Mouse (Mus musculus) embryo, embryonic 11.5 days (tissue): ENCODE measurements at regions not wholly inside any gene's neighbourhood (a gene's known extent, or its start where the extent isn't known, plus 50 kb on each side); places are given as distances from the start of the nearest gene placed in this dataset.

Source experiments
- DNase-seq: peaks from one replicate; pipeline ENCODE4 v3.0.0-alpha.2; 2012; ENCODE audit warnings: low read depth, low spot score

DNA sequence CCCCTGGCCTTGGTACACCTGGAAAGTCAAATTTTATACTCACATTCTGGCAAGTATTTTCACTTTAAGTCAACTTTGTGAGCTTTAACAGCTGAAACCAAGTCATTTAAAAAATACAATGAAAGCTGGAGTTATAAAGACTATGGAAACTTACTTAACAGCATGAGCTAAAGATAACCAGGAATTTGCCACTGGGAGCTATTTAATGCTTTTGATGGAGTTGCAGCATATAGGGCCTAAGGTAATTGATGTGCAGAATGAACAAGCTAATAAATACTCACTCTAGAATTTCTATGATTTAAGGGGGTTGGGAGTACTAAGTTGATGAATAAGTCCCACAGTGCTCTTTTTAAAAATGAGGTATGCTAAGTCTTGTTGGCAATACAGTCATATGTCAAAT, 463.5 kb upstream of the Dmac1 start:
- DNase-seq: no peak

DNA sequence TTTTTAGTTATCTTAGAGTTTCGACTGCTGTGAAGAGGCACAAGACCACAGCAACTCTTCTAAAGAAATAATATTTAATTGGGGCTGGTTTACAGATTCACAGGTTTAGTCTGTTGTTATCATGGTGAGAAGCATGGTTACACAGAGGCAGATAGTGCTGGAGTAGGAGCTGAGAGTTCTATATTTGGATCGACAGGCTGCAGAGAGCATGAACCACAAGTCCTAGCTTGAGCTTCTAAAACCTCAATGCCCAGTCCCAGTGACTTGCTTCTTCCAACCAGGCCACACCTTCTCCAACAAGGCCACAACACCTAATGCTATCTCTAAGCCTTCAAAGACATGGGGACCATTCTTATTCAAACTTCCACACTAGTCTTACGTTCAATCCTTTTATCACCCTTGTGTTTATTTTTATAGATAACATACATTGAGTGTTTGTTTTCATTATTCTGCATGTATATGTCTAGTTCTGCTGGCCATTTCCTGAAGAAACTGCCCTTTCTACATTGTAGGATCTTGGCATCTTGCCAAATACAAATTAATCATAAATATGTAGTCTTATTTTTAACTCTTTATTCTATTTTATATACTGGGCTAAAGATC, 452.8 kb upstream of the Dmac1 start:
- DNase-seq: no peak

DNA sequence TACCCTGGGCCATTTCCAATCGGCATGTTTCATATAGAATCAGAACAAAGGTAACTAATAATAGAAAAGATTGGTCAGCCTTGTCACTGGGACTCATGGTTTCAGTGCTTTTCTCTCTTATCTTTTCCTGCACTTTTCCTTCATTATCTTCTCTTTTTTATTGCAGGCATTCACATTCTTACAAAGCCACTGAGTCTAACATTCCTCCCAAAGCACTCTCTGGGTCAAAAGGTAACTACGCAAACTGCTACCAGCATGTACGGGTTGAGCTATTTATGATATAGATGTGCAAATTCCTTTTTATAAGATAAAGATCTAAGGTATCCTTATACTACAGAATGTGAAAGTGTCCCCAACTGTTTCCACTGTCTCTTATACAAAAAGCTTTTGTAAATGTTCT, 436.5 kb upstream of the Dmac1 start:
- DNase-seq: no peak

DNA sequence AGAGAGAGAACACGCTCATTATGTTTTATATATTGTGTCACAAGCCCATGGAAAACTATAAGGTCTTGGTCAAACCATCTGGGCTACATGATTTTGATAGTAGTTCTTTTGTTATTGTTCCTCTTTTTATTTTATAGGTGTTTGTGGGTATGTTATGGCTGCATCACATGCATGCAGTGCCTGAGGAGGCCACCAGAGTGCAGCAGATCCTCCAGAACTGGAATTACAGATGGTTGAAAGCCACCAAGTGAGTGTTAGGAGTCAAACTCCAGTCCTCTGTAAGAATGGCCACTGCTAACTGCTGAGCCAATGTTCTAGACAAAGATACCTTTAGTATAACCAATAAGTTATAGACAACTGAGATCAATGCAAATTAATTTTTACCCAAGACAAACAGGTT, 435.9 kb upstream of the Dmac1 start:
- no peak for DNase-seq

DNA sequence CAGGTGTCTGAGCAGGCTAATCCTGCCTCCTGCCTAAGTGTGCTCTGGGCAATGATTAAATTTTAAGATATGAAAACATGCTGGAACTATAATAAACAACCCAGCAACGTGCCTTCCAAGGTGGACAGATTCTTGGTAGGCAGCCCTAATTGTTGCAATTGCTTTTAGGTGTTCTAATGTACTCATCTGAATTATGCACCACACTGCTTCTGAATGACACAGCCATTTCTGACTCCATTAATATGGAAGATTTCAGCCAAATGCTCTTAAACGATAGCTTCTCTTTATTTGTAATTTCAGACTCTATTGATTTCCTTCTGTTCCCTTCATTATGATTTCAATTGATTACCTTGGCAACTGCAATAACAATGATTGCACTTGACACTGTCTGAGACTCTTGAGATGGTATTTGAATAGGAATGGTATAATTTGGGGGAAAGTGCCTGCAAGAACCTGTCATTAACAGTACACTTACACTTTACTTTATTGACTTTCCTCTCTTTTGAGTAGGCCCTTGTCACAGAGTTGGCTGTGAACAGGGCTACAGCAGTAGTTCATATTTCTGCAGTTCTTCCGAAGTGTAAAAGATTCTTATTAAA, 422.8 kb upstream of the Dmac1 start:
- DNase-seq: no peak

DNA sequence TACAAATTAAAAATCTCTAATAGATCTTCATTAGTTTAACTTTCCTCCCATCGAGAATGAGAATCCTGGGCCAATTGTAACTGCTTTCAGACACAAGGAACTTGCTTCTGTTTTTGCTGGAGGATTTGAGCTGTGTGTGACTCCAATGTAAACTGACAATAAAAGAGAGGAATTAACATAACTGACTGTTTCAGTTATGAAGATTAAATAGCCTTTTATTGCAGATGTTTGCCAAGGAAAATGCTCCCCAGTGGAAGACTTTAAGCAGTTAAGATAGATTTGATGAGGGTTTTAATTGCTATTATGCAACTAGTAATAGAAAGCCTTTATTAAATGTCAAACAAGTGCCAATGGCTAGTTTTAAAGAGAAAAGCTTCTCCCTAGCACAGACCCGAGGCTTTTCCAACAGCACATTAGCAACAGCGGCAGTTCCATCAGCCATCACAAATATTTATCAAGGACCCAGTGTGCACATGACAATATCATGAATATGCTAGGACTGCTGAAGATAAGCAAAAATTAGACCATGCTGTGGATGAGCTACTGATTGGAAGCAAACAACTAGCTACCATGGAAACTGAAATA, 398.6 kb upstream of the Dmac1 start:
- no peak for DNase-seq

DNA sequence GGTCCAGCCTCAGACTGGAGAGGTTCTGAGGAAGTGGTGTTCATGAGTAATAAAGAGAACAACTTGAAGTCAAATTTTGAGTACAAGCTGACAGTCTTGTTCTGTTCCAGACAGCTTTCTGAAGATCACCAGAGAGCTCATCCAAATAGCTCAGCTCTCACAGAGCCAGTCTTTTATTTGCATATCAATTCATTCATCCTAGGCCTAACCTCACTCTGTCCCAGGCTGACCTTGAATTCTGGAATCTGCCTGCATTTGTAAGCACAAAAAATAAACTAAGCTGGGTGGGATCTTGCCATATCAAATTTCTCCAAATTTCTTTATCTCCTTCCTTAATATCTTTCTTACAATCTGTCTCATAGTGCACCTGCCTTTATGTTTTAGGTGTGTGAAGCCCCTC, 362.9 kb upstream of the Dmac1 start:
- no peak for DNase-seq

DNA sequence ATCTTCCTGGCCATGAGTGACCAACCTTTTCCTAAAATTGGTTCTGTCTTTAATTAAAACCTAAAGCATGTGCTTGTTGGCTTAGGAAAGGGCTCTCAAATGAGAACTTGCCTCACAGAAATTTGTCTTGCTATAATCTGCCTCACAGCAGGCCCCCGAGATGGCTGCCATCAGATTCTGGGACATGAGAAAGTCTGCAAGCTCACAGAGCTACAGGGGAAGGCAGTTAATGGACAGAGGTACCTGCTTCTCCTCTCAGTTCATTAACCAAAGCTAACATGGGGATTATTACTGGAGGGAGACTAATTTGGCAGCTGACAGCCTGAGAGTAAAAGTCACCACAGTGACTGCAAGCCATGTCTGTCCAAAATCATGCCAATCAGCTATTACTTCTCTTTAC, 358.5 kb upstream of the Dmac1 start:
- DNase-seq: no peak

DNA sequence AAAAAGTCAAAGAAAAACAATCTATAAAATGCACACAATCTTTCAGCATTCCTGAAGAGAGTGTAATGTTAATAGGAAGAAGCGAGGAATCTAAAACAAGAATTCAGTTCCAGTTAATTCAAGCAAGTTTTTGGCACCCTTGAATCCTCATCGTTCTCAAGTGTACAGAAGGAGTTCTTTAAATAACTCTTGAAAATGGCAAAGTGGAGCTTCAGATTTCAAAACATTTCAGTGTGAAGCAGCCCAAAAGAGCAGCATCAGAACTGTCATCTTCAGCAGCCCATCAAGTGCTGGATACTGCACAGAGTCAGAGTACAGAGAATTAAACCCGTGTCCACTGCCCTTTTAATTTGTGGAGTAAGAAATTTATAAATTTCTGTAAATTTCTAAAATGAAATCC, 311.8 kb upstream of the Dmac1 start:
- DNase-seq: no peak

DNA sequence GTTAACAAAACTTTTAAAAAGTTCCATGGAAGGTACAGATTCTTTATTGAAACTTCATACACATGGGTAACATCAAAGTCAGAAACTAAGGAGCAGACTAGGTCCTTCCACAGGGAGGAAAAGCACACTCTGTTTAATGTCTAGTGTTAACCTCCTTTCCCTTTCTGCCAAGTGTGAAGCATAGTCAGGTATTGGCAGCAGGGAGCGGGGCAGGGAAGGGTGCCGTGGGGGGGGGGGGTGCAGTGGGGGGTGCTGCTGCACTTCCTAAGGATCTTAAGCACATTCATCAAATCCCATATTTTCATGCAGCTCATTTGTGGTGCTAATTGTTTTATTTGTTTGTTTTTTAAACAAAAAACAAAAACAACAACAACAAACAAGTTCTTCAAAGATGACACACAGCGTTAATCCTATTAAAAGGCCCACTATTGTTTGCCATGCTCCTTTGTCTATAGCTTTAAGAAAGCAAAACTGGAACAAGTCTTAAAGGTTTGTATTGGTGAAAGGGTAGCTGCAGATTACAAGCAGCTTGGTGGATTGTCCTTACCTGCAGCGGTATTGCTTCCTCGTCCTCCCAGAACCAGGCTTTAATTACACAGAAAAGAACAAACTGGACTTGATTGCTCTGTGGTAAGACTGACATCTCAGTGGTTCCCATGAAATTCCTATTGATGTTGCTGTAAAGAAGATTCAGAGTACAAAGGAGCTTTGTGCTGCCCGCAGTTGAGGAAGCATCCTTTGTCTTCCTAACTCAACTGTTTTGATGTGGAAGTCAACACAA, 310.2 kb upstream of the Dmac1 start:
- no peak for DNase-seq

DNA sequence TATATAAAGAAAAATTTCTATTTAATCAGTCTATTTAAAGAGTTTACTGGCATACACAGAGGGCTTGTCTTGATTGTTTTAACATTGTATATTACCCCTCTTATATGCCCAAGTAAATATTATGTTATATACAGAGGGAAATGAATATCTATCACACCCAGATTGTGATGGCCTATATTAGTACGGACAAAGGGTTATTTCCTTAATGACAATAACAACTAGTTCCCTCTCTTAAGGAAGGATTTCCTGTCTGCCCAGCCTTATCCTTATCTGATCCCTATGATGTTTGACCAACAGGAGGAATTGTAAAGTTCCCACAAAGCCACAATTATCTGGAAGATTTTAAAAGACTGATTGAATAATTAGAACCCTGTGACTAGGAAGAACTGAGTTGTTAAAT, 301.8 kb upstream of the Dmac1 start:
- no peak for DNase-seq

DNA sequence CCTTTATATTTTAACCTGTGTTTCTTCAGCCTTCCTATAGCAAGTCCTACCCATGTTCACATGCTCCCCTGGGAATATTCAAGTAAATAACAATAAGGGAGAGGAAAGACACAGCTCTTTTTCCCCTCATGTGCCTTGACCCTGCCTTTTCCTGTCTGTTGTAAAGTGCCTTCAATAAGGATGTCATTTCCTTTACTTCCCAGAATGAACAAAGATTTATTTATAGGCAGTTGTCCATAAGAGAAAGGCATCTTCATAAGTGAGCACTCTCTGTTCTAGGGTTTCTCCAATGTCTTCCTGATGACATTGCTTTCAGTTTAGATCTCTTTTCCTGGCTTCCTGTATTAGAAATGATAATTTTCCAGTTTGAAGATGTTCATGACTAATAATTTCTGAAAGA, 294.5 kb upstream of the Dmac1 start:
- DNase-seq: no peak

DNA sequence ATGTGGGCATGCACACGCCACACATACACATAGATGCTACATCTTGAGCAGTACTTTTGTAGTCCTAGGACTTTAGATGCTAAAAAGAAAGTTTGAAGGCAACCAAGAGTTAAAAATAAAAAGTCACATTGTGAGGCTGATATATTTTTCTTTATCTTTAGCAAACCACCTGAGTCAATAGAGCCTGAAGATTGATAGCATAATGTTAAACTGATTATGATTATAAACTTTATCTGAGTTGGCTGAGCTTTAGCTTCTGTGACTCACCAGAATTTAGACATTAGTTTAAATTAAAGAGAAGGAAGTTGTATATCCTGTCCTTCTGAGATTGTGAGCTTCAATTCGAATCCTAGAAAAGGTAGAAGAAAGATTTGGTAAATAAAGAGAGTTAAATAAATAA, 289.5 kb upstream of the Dmac1 start:
- DNase-seq: no peak

DNA sequence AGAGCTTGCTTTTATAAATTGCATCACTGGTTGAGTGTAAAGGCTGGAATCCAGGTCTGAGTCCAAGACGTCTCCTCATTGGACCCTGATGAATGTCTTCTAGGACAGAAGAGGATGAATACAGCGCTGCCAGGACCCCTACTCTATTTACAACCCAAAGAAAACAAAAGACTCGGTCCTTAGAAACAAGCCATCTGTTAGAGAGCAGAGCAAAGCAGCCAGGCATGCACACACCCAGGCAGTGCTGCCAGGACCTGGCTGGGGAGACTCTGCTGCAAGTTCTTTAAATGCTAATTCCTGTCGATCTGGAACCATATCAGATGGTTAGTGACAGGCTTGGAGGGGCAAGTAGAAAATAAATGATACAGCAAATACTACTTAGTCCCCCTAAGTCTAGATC, 284.4 kb upstream of the Dmac1 start:
- no peak for DNase-seq

DNA sequence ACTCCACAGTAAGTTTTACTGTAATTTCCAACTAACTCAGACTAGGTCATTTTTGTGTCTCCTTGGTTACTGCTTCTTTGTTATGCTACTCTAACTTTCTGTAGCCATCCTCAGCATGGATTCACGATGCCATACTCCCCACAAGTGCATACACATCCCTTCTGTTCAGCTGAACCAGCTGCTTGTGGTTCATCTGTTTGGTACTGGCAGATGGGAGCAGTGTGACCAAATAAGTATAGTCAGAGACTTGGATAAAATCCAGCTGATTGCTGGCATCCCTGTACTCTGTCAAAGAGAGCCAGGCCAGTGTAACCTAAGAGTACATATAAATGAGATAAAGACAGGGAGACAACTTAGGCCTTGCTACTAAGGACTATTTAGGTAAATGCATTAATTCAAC, 283.7 kb upstream of the Dmac1 start:
- DNase-seq: no peak

DNA sequence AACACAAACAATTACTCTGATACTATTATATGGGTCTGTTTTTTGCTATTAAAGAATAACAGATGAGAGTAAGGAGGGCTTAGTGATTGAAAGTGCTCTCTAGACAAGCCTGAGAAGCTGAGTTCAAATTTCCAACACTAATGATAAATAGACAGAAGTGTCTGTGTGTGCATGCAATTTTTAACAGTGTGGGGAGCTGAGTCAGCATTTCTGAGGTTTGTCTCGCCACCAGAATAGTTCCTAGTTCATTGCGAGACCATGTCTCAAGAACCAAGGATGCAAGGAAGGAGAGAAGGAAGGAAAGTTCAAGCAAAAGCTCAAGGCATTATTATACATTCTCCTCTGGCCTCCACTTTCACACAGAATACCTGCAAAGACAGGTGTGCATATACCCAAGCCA, 259.7 kb upstream of the Dmac1 start:
- no peak for DNase-seq

DNA sequence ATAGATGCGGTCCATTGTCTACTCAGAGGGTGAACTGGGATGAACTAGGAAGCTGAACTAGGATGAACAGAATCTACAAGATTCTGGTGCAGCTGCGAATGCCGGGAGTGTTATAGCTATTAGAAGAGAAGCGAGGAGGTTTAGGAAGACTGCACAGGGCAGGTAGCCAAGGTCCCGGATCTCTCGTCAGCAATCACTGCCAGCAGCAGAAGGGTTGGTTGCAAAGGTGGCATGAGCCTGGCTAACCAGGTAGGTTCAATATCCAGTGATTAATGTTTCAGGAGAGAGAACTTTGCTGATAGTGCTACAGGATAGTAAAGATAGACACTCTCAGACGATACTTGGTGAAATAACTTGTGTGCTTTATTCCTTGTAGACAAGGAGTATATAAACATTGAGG, 257.0 kb upstream of the Dmac1 start:
- DNase-seq: no peak

DNA sequence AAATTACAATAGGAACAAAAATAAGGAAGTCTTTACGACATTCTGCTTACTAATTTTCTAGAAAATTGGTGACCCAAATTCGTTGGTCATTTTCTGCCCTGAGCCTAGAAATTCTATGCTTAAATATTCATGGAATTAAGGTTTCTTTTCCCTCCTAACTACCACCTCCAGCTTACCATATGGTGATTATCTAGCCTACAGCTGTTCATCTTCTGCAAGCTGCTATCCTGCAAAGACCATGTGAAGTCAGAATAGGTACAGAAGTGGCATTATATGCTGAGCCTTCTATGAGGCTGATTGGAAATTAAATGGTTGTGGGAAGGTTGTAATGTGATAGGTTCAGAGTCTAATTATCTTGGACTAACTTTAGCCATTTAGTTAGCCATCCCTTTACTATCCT, 251.5 kb upstream of the Dmac1 start:
- no peak for DNase-seq

DNA sequence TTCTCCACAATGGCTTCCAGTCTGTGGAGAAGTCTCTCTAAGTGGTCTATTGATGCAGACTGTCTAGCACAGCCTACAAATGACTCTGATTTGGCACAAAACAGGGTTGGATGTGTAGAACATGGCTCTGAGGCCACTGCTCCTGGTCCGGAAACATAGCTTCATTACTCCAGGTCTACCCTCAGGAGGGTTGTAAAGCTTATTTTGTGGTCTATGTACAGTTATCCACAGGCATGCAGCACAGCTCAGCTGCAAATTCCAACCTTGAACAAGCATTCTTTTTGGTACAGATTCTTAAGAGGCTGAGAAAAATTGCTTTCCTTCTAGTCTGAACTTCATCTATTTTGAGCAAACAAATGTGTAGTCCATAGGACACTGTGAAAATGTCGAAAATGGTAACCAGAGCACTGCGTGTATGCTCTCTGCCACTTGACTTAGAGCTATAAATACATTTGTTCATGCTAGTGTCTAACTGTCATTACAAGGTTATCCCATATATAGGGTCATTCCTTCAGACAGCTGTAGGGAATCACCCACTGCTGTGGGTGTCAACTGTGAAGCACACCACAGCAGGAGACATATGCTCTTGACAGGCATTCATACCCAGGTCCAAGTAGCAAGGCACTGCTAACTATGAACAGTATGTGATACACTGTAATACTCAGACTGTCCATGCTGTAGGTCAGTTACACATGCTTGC, 239.5 kb upstream of the Dmac1 start:
- DNase-seq: no peak
